Mouse (Mus musculus): Measurements from ENCODE around the gene Iba57.

The Iba57 gene

DNA sequence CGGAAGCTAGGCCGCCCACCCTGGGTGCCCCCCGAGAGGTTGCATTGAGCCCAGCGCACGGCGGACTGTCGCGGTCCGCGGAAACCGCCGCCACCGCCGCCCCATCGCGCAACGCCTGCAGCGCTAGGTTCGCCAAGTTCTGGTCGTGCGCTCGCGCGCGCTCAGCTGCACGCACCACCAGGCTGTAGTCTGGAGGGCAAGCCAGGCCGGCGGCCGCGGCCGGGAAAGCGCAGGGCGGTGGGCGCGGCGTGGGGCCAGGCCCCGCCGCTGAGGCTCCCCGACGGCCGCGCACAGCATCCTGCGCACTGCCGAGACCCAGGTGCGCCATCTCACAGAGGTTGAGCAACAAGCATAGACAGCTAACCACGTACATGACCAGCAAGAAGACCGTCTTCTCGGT is 12.9 kb upstream of the Iba57 start:
- in situ Hi-C loops (cut with MboI, MseI) = no loop called here

DNA sequence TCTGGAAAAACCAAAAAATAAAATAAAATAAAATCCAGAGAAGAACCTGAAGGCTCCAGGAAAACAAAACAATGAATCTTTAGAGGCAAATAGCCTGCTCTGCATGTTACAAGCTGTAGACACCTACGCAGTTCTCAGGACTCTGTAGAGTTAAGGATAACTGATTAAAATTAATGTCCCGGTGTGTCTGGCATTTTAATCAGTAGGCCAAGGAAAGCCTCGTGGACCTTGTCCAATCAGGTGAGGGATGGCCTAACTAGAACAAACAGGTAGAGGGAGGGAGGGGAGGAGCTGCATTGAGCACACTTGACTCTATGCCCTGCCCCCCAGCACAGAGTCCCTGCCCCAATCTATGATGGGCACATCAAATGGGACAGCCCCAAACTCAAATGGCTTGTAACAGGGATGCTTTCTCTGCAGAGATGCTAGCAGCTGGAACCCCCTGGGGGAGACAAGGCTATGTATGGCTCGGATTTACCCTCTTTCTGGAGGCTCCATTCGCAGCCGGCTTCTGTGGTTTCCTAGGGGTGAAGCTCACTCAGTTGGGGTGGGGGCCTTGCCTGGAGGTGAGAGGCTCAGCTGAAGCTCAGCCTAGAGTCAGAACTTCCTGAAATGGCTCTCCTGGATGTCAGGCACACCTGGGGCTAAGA is 10.8 kb upstream of the Iba57 start:
- in situ Hi-C loops (cut with MboI, MseI) = no loop called here

DNA sequence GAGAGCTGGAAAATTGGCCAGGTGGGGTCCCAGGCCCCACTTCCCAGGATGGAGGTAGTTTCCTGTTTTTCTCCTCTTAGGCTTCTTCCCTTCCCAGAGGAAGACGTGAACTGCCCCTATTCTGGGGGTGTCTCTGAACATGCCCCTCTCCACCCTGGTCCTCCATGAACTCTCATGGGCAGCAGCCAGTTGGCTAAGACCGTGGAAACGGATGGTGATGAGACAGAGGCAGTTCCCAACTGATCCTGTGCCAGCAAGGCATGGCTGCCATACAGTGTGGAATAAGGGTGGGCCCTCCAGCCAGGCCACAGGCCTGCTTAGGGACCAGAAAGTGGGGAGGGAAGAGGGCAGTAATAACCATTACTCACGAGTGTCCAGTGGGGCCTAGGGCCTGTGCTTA is 7.0 kb upstream of the Iba57 start:
- in situ Hi-C loops (cut with MboI, MseI) = no loop called here

DNA sequence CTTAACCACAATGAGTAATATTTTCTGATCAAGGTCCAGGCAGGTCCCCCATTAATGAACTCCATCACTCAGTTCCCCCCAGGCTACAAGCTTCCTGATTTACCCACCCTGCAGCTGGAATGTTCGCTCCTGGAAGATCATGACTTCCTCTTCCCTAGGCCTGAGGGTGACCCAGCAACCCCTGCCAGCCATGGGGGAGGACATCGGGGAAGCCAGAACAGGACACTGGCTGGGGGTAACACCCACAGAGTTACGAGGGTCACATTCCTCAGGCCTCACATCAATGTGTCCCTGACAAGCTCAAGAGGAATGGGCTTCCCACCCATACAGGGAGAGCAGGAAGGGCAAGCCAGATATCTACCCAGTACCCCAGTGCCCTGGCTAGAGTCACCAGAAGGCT is 6.3 kb upstream of the Iba57 start:
- in situ Hi-C loops (cut with MboI, MseI) = no loop called here

DNA sequence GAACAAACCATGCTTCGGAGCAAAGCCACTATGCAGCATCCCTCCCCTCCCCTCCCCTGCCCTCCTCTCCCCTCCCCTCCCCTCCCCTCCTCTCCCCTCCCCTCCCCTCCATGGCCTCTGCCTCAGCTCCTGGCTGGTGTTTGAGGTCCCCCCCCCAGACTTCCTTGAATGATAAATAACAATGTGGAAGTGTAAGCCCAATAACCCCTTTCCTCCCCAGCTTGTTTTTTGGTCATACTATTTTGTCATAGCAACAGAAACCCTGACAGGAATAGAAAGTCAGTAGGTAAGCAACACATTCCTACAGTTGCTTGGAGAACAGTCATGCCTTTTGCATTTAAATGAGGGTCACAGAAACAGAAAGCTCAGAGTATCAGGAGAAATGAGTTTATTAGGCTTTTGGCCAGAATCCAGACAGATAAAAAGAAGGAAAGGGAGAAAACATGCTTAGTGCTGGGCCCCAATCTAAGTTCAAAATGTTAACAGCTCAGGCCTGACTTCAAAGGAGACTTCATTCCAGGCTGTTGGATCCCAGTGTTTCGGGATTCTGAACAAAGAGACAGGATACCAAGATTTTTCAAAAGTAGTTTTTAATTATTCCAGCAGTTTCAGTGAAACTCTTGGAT is 2.2 kb upstream of the Iba57 start:
- in situ Hi-C loops (cut with MboI, MseI) = no loop called here

DNA sequence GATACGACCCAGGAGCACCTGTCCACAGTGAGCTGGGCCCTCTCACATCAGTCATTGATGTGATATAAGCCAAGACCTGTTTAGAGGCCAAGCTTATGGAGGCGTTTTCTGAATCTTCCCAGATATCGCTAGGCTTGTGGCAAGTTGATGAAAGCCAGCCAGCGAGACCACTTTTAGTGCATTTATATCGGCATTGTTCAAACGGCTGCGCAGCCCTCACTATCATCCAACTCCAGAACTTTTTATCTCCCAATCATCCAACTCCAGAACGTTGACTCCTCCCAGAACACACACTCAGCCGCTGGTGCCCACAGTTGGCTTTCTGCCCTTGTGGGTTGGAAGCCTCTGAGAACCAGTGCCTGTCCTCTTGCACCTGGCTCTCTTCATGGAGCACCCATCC is 845 bp upstream of the Iba57 start:
- in situ Hi-C loops (cut with MboI, MseI) = no loop called here

DNA sequence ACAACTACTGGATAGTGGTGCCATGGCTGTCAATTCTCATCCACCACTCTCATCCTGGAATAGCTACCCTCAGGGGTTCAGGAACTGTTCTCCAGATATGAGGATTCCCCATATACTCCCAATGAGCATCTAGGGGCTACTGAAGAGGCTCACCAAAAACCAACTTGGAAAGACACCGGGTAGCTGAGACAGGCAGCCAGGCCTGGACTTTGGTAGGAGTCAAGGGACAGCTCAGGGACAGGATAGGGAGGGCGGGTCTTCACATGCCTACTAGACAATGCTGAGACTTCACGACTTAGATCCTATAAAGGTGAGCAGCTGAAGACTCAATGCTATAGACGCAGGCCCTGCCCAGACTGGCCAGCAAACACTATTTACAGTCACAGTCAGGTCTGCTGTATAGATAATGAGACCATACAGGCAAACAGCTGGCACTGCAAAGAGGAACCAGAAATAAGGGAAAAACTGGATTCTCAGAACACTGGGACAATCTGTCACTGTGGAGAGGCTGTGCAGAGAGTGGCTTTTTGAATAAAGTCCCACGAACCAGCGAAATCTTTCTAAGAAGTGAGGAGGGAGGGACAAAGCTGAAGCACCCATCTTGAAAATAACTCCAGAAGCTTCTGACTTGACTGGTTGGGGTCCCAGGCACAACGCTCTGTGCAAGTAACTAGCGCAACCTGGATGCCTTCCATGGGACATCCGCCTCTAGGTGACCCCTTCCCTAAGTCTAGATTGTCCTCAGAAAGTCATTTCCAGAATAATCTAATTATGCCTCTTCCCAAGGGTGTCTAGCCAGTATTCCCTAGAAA is 890 bp downstream of the Iba57 start:
- in situ Hi-C loops (cut with MboI, MseI) = no loop called here

DNA sequence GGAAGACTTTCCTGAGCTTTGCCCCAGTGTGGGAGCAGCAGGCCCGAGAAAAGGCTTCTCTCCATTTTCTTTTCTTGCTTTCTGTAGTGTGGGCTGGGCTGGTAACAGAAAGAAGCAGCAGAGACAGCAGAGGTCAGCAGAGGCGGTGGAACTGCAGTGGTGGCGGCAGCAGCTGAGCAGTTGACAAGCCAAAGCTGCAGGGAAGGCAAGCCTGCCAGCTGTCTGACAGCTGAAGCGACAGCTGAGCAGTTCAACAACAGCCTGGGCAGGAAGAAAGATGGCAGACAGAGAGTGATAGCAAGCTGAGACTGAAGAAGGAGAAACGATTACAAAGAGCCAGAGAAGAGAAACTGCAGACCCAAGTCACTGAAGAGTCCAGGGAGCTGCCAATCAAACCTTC is 2.1 kb downstream of the Iba57 start:
- in situ Hi-C loops (cut with MboI, MseI) = no loop called here

DNA sequence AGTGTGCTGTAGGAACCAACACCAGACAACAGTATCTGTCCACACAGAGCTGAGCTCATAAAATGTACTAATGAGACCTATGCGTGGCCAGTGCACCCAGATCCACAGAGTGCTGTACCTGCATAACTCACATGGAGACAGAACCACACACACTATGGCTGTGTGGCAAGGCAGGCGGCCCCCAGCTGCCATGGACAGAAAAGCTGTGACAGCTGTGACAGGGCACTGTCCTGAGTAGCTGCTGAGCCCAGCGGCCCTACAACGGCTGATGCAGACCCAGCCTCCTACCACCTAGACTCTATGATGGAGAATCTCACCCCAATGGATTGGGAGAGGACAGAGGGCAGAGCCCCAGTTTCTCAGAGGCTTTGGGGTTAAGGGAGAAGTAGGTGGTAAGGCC is 4.0 kb downstream of the Iba57 start:
- in situ Hi-C loops (cut with MboI, MseI) = no loop called here

DNA sequence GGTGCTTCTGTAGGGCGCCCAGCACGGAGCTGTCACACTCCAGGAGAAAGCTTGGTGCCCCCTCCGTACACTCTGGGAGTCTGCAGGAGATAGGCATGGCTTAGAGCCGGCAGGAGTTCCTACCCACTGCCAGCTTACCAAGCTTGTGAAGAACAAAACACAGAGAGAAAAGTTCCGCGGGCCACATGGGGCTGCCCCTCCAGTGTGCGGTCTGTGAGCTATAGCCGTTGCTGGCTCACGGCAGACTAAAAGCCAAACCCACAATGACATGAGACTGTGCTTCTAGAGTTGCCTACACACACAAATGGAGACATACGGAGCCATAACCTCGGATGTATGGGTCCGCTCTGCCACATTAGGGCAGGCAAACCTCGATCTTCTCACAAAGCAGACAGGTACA is 4.4 kb downstream of the Iba57 start:
- in situ Hi-C loops (cut with MboI, MseI) = no loop called here

DNA sequence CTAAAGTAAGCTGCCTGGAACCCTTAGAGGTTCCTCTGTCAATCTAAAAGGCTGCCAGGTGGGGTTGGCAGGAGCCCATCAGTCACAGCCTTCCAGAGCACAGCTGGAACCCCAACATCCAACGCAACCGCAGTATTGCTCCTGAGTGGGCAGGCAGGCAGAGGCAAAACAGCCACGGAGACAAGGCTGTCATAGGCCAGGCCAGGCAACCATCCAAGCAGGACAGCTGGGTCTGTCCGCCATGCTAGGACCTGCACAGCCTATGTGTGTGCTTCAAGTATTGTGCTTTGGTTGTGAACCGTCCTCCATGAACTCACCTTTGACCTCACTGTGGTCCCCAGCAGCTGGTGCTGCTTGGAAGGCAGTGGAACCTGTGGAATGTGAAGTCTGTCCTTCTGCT is 7.6 kb downstream of the Iba57 start:
- in situ Hi-C loops (cut with MboI, MseI) = no loop called here

DNA sequence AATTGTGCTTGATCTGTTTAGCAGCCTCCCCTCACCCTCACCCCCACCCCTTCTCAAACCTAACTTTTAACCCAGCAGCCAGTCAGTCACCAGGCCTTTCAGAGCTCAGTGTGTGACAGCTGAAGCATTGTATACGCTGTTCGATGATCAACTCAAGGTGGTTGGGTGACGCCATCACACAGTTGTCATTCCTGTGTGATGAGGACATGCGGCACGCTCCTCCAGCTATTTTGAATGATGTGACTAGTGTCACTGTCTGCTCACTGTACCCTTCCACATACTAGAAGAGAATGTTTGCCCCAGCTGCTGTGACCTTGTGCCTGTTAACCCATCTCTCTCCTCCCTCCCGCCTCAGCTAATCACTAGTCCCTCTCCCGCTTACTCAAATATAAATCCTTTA is 9.3 kb downstream of the Iba57 start:
- in situ Hi-C loops (cut with MboI, MseI) = no loop called here

DNA sequence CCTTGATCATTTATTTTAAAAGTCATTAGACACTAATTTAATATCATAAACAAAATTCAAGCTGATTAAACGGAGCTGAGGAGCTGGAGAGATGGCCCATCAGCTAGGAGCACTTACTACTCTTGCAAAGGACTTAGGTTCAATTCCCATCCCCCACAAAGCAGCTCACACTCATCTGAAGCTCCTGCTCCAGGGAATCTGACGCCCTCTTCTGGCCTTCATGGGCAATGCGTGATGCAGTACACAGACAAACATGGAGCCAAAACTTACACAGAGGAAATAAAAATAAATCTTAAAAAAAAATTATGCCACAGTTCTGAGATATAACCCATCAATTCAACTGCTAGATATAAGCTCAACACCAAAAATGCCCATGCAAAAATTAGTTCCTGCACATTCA is 11.8 kb downstream of the Iba57 start:
- in situ Hi-C loops (cut with MboI, MseI) = no loop called here

DNA sequence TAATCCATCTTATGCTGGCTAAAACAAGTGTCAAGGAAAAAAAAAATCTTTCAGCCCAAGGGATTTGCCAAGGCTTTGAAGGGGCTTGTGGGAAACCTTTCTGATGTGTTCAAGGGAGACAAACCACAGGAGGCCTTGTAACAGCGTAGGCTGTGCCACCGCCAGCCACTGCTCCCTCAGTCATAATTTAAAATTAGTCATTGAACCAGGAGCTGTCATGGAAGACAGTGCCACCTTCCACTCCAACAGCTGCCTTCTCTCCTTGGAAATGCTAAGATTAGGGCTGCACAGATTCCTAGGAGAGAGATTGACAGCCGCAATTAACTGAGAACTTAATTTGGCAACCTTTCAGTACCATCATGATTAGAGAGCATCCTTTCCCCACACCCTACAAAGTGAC is 14.2 kb downstream of the Iba57 start:
- in situ Hi-C loops (cut with MboI, MseI) = no loop called here

DNA sequence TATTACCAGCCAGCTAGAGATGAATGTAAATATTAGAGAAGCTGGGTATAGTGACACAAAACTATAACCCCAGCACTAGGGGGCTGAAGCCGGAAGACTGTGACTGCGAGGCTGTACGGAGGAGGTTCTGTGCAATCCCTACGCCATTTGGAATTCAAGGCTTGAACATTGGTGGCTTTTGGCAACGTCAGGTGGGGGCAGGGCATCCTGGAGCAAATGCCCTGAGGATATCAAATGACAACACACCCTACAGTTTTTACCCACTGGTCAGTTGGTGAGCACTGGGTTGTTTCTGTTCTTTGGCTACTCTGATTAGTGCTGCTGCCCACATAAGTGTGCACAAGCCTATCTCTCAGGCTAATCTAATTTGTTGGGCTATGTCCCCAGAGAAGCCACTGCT is 20.6 kb downstream of the Iba57 start:
- in situ Hi-C loops (cut with MboI, MseI) = no loop called here

DNA sequence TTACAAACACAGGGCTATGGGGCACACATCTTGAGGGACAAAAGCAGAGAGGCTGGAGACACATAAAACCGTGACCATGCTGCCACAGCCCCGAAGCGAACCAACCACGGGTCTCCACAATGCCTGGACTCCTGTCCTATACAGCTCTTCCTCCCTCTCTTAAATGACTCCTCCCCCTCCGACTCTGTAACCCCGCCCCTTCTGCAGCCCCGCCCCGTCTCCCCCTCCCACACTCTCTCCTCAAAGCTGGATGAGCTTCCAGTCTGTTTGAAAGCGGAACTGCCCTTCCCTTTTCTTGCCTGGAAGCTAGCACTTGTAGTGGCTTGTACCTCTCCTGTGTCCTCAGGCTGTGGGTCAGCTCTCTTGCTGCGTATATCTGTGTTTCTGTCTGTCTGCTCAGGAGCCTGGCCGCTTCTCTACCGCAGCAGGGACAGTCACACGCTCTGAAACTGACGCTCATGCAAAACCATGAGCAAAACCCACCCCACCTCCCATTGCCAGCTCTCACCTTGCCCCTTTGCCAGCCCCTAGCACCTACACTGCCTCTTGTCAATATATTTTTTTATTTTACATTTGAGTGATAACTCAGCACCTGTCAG is 21.7 kb downstream of the Iba57 start:
- in situ Hi-C loops (cut with MboI, MseI) = no loop called here

DNA sequence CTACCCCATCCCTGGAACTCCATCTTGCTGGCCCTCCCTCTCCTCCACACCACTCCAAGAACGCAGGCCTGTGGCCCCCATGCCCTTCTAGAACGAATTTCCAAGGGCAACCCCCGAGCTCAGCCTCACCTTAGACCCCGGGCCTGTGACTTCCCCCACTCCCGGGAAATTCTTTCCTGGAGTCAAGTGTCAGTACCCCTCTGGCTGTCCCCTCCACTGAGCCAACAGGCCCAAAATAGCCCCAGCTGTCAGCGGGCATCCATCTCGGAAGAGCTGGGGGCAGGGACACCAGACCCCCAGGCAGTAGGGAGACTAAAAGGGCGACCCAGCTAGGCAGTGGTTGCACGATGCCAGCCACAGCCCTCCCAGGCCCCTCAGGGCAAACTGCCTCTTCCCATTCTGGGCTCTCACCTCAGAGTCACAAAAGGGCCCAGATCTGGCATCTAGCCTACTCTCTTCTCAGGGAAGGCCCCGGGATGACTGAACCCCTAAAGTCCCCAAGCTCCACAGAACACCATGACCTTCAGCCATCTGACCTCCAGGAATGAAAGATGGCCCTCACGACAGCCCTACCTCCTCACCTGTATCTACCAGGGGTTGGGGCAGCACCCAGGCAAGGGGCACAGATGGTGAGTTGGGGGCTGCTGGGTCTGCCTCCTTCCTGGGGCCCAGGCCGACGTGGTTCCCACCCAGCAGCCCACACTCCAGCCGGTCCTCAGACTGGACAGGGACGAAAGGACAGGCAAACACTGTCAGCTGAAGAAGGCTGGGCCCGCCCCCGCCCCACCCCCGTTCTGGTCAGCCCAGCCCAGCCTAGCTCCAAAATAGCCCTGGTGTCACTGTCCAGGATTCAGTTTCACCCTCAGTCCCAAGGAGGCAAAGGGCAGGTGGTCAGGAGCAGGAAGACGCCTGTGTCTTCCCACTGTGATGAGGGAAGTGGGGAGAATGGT is 24.7 kb downstream of the Iba57 start:
- in situ Hi-C loops (cut with MboI, MseI) = no loop called here

DNA sequence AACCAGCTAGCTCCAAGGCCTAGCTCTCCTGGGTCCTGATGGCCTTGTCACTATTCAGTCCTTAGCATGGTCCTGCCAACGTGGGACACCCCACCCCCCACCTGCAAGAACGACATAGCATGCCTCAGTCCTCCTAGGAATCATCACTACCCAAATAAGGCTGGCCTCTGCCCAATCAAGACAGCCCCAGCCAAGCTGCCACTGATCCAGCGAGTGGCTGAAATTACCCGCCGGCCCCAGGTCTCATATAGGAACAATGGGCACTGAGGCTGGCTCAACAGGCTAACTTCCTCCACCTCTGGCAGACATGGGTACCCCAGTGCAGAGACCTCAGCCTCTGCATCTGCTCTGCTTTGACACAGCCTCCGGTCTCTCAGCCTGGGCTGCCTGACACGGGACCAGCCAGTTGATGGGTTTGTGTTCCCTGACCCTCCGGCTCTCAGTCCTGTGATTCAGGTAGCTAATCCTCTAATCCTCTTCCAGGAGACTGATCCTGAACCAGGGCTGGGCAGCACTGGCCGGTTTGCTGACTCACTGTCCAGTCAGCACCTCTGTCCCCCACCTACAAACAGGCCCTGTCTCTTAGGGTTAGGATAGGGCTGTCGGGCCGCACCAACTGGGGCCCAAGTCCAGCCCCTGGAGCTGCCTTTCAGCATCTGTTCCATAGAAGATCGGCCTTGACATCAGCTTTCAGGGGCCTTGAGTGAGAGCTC is 26.4 kb downstream of the Iba57 start:
- in situ Hi-C loops (cut with MboI, MseI) = no loop called here

DNA sequence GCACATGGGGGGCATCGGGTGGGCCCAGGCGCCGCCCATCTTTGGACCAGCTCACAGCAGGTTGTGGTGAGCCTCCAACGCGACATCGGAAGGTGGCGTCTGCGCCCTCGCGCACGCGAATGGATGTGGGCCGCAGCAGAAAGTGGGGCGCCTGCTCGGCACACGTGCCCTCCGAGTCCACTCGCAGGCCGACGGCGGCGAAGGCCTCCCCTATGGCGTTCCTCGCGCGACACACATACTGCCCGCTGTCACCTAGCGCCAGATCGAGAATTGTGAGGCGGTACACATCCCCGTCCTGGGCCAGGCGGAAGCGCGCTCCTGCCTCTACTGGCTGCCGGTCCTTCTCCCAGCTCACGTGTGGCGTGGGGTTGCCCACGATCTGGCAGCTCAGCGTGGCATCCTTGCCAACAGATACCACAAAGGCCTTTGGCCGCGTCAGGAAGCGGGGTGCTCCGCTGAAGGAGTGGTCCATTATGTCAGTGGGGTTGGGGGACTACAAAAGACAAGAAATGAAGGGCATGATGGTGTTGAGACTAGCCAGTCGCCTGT is 27.6 kb downstream of the Iba57 start, which contains the start of gene Obscn:
Gene Obscn (minus strand): TSS at position 499 of the 549 bp plus-strand sequence.
- in situ Hi-C loops (cut with MboI, MseI) = no loop called here

DNA sequence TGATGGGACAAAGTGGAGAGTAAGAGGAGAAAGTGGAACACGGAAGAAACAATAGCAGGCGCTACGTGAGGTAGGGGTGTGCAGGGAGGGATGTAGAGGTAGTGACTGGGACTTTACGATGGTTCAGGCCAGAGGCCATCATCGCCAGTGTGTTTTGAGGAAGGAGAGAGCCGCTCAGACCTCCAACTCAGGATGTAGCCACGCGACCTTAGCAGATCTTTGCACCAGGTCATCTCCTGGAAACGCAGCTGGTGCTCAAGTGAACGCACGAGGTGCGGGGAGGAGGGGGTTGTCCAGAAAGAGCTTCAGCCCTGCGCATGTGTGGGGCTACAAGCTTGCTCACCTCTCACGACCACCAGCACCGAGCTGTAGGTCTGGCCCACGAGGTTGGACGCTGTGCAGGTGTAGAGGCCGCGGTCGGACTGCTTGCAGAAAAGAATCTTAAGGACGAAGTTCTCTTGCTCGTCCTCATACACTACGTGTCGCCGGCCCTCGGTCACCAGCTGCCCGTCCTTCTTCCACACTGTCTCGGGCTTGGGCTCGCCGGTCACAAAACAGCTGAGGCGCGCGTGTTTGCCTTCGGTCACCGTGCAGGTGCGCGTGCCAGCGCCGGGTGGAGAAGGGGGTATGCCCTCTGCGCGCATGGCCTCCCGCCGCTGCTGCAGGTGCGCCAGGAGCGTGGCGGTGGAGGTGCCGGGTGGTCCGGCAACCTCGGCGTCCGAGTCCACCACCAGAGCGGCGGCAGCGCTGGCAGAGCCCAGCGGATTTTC is 28.3 kb downstream of the Iba57 start:
- in situ Hi-C loops (cut with MboI, MseI) = no loop called here

All from regulatory T cell (primary cell).